In genomic region chr14:62607791-62608196, GRCm38 (mm10) we compare ENCODE assay signal across 10 mouse cellular contexts. TPM values are rescaled to one million over a fixed set of nuclear protein-coding genes. Genes with fewer than 3 reads are reported as not detected.
DNase-seq lines count a peak whose midpoint lies in the region; ATAC-seq and TF ChIP-seq lines count a peak whose summit lies in the region.
"Had no signal": no experiment of that assay in that cellular context is flagged by ENCODE, and none has a peak within 500 bp of the region (broad histone marks: within the 10 kb centered on the region; RNA-seq: fewer than 3 reads in every experiment).

No protein-coding gene starts in this region.

- TF ChIP-seq POLR2A in cerebellum, adult 2 months (IDR thresholded peaks at IDR 0.05; ENCODE audit: borderline replicate concordance, insufficient read depth, low read length): no peak

- peak; percentile 58 for TF ChIP-seq CTCF in midbrain, postnatal 0 days (IDR thresholded peaks at IDR 0.05)
- TF ChIP-seq CTCF in cerebellum, adult 2 months (IDR thresholded peaks at IDR 0.05; ENCODE audit: borderline replicate concordance, insufficient read depth, low read depth, low read length): peak; percentile 63; the same call in 1 of the 2 replicates

- H3K27ac ChIP-seq in midbrain, postnatal 0 days (ENCODE audit: low read depth, low read length): no peak overlapping the region; the same call in 1 of the 2 replicates
- H3K27ac ChIP-seq in midbrain, embryonic 11.5 days (ENCODE audit: low read depth, low read length): no peak overlapping the region
- H3K27ac ChIP-seq in cerebellum, adult 2 months (ENCODE audit: insufficient read depth, low read length): no peak overlapping the region
- H3K27ac ChIP-seq: limb, embryonic 13.5 days had no signal

- H3K36me3 ChIP-seq in midbrain, postnatal 0 days (ENCODE audit: insufficient read depth, low read length): peaks cover 18% of the 10 kb centered on the region
- H3K36me3 ChIP-seq in midbrain, embryonic 11.5 days (ENCODE audit: control insufficient read depth, insufficient read depth, low read length): no peaks in the 10 kb centered on the region
- H3K36me3 ChIP-seq: limb, embryonic 13.5 days had no signal

- no peaks in the 10 kb centered on the region for H3K9me3 ChIP-seq in midbrain, postnatal 0 days (ENCODE audit: low read length)
- H3K9me3 ChIP-seq in midbrain, embryonic 11.5 days (ENCODE audit: control insufficient read depth, low read length): no peaks in the 10 kb centered on the region
- H3K9me3 ChIP-seq: limb, embryonic 13.5 days had no signal

- H3K4me2 ChIP-seq in midbrain, postnatal 0 days (ENCODE audit: low read depth, low read length, poor library complexity, severe bottlenecking): no peak overlapping the region
- H3K4me2 ChIP-seq in midbrain, embryonic 11.5 days: no peak overlapping the region
- H3K4me2 ChIP-seq: limb, embryonic 13.5 days had no signal

- H3K27me3 ChIP-seq in midbrain, postnatal 0 days (ENCODE audit: insufficient read depth, low read length): no peaks in the 10 kb centered on the region
- H3K27me3 ChIP-seq in midbrain, embryonic 11.5 days (ENCODE audit: control insufficient read depth, insufficient read depth, low read length): no peaks in the 10 kb centered on the region
- H3K27me3 ChIP-seq in cerebellum, adult 2 months (ENCODE audit: control insufficient read depth, insufficient read depth, low read length): no peaks in the 10 kb centered on the region

- intact Hi-C loops in heart, postnatal 10 days (cut with DNase I): loop anchor here (2.0 kb wide), 1 partner anchor 115 kb away; no protein-coding TSS in a partner anchor
- intact Hi-C loops in heart, postnatal 36 days (cut with DNase I): loop anchor here (2.0 kb wide), 1 partner anchor 115 kb away; no protein-coding TSS in a partner anchor
- intact Hi-C loops in left cerebral cortex, postnatal 14 days (cut with DNase I): loop anchor here (2.0 to 5.0 kb wide), 2 partner anchors 50 to 115 kb away; partner anchors contain the start of gene Fam124a

- no peak overlapping the region for H3K9ac ChIP-seq in midbrain, postnatal 0 days (replicated peaks; ENCODE audit: low read length, poor library complexity, severe bottlenecking)
- no peak overlapping the region for H3K9ac ChIP-seq in midbrain, embryonic 11.5 days (ENCODE audit: low read length)
- H3K9ac ChIP-seq: limb, embryonic 13.5 days had no signal

- DNase-seq in heart, postnatal 10 days: peak; percentile 7 to 12
- DNase-seq in heart, postnatal 36 days: no peak
- peak; percentile 83 for DNase-seq in midbrain, postnatal 0 days (ENCODE audit: low spot score)
- DNase-seq in midbrain, embryonic 11.5 days (ENCODE audit: low spot score, missing footprints): no peak
- peak; percentile 35 to 48 for DNase-seq in cerebellum, adult 2 months
- DNase-seq in left cerebral cortex, postnatal 14 days (ENCODE audit: low spot score in 2 of 2): peak; percentile 29 to 47
- no peak for DNase-seq in spleen, adult 12 weeks (ENCODE audit: low spot score)

- peak; percentile 66; the same call in 1 of the 2 replicates for ATAC-seq in midbrain, postnatal 0 days (ENCODE audit: low FRiP score)
- no peak for ATAC-seq in midbrain, embryonic 11.5 days (ENCODE audit: low FRiP score)
- no peak for ATAC-seq in megakaryocyte progenitor cell, adult 5-6 weeks (replicated peaks; ENCODE audit: poor library complexity)

- H3K4me3 ChIP-seq in midbrain, postnatal 0 days (ENCODE audit: low read depth, low read length): no peak overlapping the region
- H3K4me3 ChIP-seq in midbrain, embryonic 11.5 days (ENCODE audit: low read depth, low read length): no peak overlapping the region
- H3K4me3 ChIP-seq in cerebellum, adult 2 months (replicated peaks; ENCODE audit: insufficient read depth, low read depth, low read length): no peak overlapping the region
- H3K4me3 ChIP-seq: limb, embryonic 13.5 days had no signal

- 64% methylated on average over 8 of the region's 8 CpGs for WGBS in midbrain, postnatal 0 days
- WGBS in midbrain, embryonic 11.5 days: 81% methylated on average over 8 of the region's 8 CpGs
- 11% methylated on average over 8 of the region's 8 CpGs for WGBS in cerebellum, adult 2 months

- no peaks in the 10 kb centered on the region for H3K4me1 ChIP-seq in midbrain, postnatal 0 days (ENCODE audit: insufficient read depth, low read length)
- H3K4me1 ChIP-seq in midbrain, embryonic 11.5 days (ENCODE audit: control insufficient read depth, insufficient read depth, low read length): no peaks in the 10 kb centered on the region
- peaks cover 6% of the 10 kb centered on the region for H3K4me1 ChIP-seq in cerebellum, adult 2 months (ENCODE audit: control insufficient read depth, insufficient read depth, low read length)
- H3K4me1 ChIP-seq: limb, embryonic 13.5 days had no signal

RNA-seq across cellular contexts. Expression of gene Gm4131, which starts 41.1 kb away (rescaled TPM):
- total RNA-seq in heart, postnatal 10 days (2021): not detected
- total RNA-seq in heart, postnatal 36 days (2021): not detected
- not detected in 2 replicates for total RNA-seq in midbrain, postnatal 0 days (2014; rRNA removed)
- polyA plus RNA-seq in midbrain, postnatal 0 days (2015; fragmentation: Nextera tagmentation; extraction: Ambion mirVana): 0.14 TPM in 1 of 2 replicates, not detected in the other
- not detected in 2 replicates for polyA plus RNA-seq in midbrain, embryonic 11.5 days (2014; fragmentation: Nextera tagmentation; extraction: Ambion mirVana)
- polyA plus RNA-seq in cerebellum, adult 2 months (2012; rRNA removed): 0.14 TPM in 1 of 2 replicates, not detected in the other
- total RNA-seq in left cerebral cortex, postnatal 14 days (2021): not detected
- not detected in 2 replicates for total RNA-seq in megakaryocyte progenitor cell, adult 5-6 weeks (2015)
- not detected in 2 replicates for total RNA-seq in megakaryocyte progenitor cell, adult 5-6 weeks (2017)
- polyA plus RNA-seq: gonadal fat pad, adult 2 months had no signal

RNA-seq across cellular contexts. Expression of gene Fam124a, which starts 52.3 kb away (rescaled TPM):
- 1 to 10 TPM; 4.5 to 4.6 TPM for total RNA-seq in heart, postnatal 10 days (2021)
- 1 to 10 TPM; 2.9 to 4.2 TPM for total RNA-seq in heart, postnatal 36 days (2021)
- 43.4 and 45.5 TPM in 2 replicates for total RNA-seq in midbrain, postnatal 0 days (2014; rRNA removed)
- 41.5 and 42.1 TPM in 2 replicates for polyA plus RNA-seq in midbrain, postnatal 0 days (2015; fragmentation: Nextera tagmentation; extraction: Ambion mirVana)
- 2.6 and 3.4 TPM in 2 replicates for polyA plus RNA-seq in midbrain, embryonic 11.5 days (2014; fragmentation: Nextera tagmentation; extraction: Ambion mirVana)
- polyA plus RNA-seq in cerebellum, adult 2 months (2012; rRNA removed): 12.3 and 13.5 TPM in 2 replicates
- total RNA-seq in left cerebral cortex, postnatal 14 days (2021): 10 to 100 TPM; 38.2 to 43.7 TPM
- not detected in 2 replicates for total RNA-seq in megakaryocyte progenitor cell, adult 5-6 weeks (2015)
- not detected in 2 replicates for total RNA-seq in megakaryocyte progenitor cell, adult 5-6 weeks (2017)

RNA-seq across cellular contexts. Expression of gene Serpine3, which starts 55.7 kb away (rescaled TPM):
- not detected for total RNA-seq in heart, postnatal 10 days (2021)
- not detected for total RNA-seq in heart, postnatal 36 days (2021)
- 0.88 TPM in 1 of 2 replicates, not detected in the other for total RNA-seq in midbrain, postnatal 0 days (2014; rRNA removed)
- not detected in 2 replicates for polyA plus RNA-seq in midbrain, postnatal 0 days (2015; fragmentation: Nextera tagmentation; extraction: Ambion mirVana)
- not detected in 2 replicates for polyA plus RNA-seq in midbrain, embryonic 11.5 days (2014; fragmentation: Nextera tagmentation; extraction: Ambion mirVana)
- polyA plus RNA-seq in cerebellum, adult 2 months (2012; rRNA removed): not detected in 2 replicates
- total RNA-seq in left cerebral cortex, postnatal 14 days (2021): not detected
- total RNA-seq in megakaryocyte progenitor cell, adult 5-6 weeks (2015): not detected in 2 replicates
- total RNA-seq in megakaryocyte progenitor cell, adult 5-6 weeks (2017): not detected in 2 replicates
- polyA plus RNA-seq: gonadal fat pad, adult 2 months; limb, embryonic 13.5 days had no signal

Comparison
In these comparisons a context has a peak if more than half of its experiments do, and no peak if none do; other contexts are left out.
1. DNase-seq: peak in heart, postnatal 10 days (2 of 2), midbrain, postnatal 0 days (single experiment), cerebellum, adult 2 months (2 of 2) and left cerebral cortex, postnatal 14 days (2 of 2); none in heart, postnatal 36 days (0 of 2), midbrain, embryonic 11.5 days (single experiment) and spleen, adult 12 weeks (single experiment).